Mouse (Mus musculus): Measurements from ENCODE around the gene Tmem212.

Tmem212 gene

GRCm38 (mm10) chr3:27899012-27899726, 3.0 kb upstream of the Tmem212 start:
- DNase-seq (ENCODE audit: low spot score): no peak

GRCm38 (mm10) chr3:27898178-27898577, 2.0 kb upstream of the Tmem212 start:
- no peak for DNase-seq (ENCODE audit: low spot score)

- DNase-seq (ENCODE audit: low spot score): no peak
Measured at GRCm38 (mm10) chr3:27886578-27886977, 9.6 kb downstream of the Tmem212 start.

- DNase-seq (ENCODE audit: low spot score): no peak
Measured at GRCm38 (mm10) chr3:27885585-27885984, 10.6 kb downstream of the Tmem212 start.

GRCm38 (mm10) chr3:27881897-27882835, 14.0 kb downstream of the Tmem212 start:
- DNase-seq (ENCODE audit: low spot score): no peak

GRCm38 (mm10) chr3:27878854-27879610, 17.1 kb downstream of the Tmem212 start:
- no peak for DNase-seq (ENCODE audit: low spot score)

GRCm38 (mm10) chr3:27873268-27874073, 22.7 kb downstream of the Tmem212 start:
- DNase-seq (ENCODE audit: low spot score): no peak

- DNase-seq (ENCODE audit: low spot score): no peak
Measured at GRCm38 (mm10) chr3:27872429-27872828, 23.7 kb downstream of the Tmem212 start.

- DNase-seq (ENCODE audit: low spot score): no peak
Measured at GRCm38 (mm10) chr3:27871891-27872290, 24.3 kb downstream of the Tmem212 start.

- no peak for DNase-seq (ENCODE audit: low spot score)
Measured at GRCm38 (mm10) chr3:27871371-27871770, 24.8 kb downstream of the Tmem212 start.

GRCm38 (mm10) chr3:27868681-27869080, 27.5 kb downstream of the Tmem212 start:
- DNase-seq (ENCODE audit: low spot score): no peak

- DNase-seq (ENCODE audit: low spot score): no peak
Measured at GRCm38 (mm10) chr3:27867731-27868130, 28.4 kb downstream of the Tmem212 start.

- DNase-seq (ENCODE audit: low spot score): no peak
Measured at GRCm38 (mm10) chr3:27862821-27863740, 33.1 kb downstream of the Tmem212 start.

GRCm38 (mm10) chr3:27861601-27862000, 34.6 kb downstream of the Tmem212 start:
- no peak for DNase-seq (ENCODE audit: low spot score)

GRCm38 (mm10) chr3:27861086-27861485, 35.1 kb downstream of the Tmem212 start:
- no peak for DNase-seq (ENCODE audit: low spot score)

GRCm38 (mm10) chr3:27859161-27859561, 37.0 kb downstream of the Tmem212 start:
- no peak for DNase-seq (ENCODE audit: low spot score)

GRCm38 (mm10) chr3:27858441-27859115, 37.6 kb downstream of the Tmem212 start:
- DNase-seq (ENCODE audit: low spot score): no peak

GRCm38 (mm10) chr3:27856288-27856687, 39.9 kb downstream of the Tmem212 start:
- DNase-seq (ENCODE audit: low spot score): no peak

GRCm38 (mm10) chr3:27854431-27855180, 41.6 kb downstream of the Tmem212 start:
- no peak for DNase-seq (ENCODE audit: low spot score)
